Mouse (Mus musculus): ENCODE results near the gene Sumo2. TPM values are rescaled to one million over a fixed set of nuclear protein-coding genes. Genes with fewer than 3 reads are reported as not detected.
"Not testable (repeated sequence)": the region's sequence is repeated elsewhere in the genome, so short reads cannot be mapped to it uniquely, and the experiment has no call there.

Sumo2 gene
- total RNA-seq, 2 experiments from 2014 or later: 217 to 251 TPM

GRCm38 (mm10) chr11:115490441-115491355, 45.4 kb downstream of the Sumo2 start:
- intact Hi-C loops (cut with DNase I): loop anchor here (5.0 kb wide), 1 partner anchor 112 kb away; the partner anchor contains the start of genes Gga3 and Mrps7

GRCm38 (mm10) chr11:115488551-115489104, 47.4 kb downstream of the Sumo2 start:
- no peak for DNase-seq
- intact Hi-C loops (cut with DNase I): loop anchor here (10.0 kb wide), 1 partner anchor 346 kb away; no protein-coding TSS in a partner anchor

More at GRCm38 (mm10) chr11:115490441-115491355, 45.4 kb downstream of the Sumo2 start:
- DNase-seq: no peak

- DNase-seq: no peak
- intact Hi-C loops (cut with DNase I): loop anchor here (10.0 kb wide), 1 partner anchor 350 kb away; no protein-coding TSS in a partner anchor
These were observed 50.9 kb downstream of the Sumo2 start for GRCm38 (mm10) chr11:115485155-115485554.

- DNase-seq: peak; percentile 78 to 87
- intact Hi-C loops (cut with DNase I): loop anchor here (1.0 to 10.0 kb wide), 3 partner anchors 55 to 351 kb away; no protein-coding TSS in a partner anchor
These were observed 52.4 kb downstream of the Sumo2 start for GRCm38 (mm10) chr11:115483726-115484125.

GRCm38 (mm10) chr11:115483278-115483677, 52.8 kb downstream of the Sumo2 start:
- DNase-seq: no peak
- intact Hi-C loops (cut with DNase I): loop anchor here (1.0 to 10.0 kb wide), 3 partner anchors 55 to 352 kb away; no protein-coding TSS in a partner anchor

- intact Hi-C loops (cut with DNase I): loop anchor here (5.0 to 10.0 kb wide), 2 partner anchors 231 to 353 kb away; no protein-coding TSS in a partner anchor
- no peak for DNase-seq
These were observed 54.4 kb downstream of the Sumo2 start for GRCm38 (mm10) chr11:115481553-115482259.

- DNase-seq: no peak
- intact Hi-C loops (cut with DNase I): no loop called here
These were observed 57.7 kb downstream of the Sumo2 start for GRCm38 (mm10) chr11:115478296-115478938.

- intact Hi-C loops (cut with DNase I); DNase-seq: not testable (repeated sequence)
These were observed 58.7 kb downstream of the Sumo2 start for GRCm38 (mm10) chr11:115477388-115477787.

GRCm38 (mm10) chr11:115476630-115477029, 59.4 kb downstream of the Sumo2 start:
- intact Hi-C loops (cut with DNase I); DNase-seq: not testable (repeated sequence)

GRCm38 (mm10) chr11:115475758-115476237, 60.3 kb downstream of the Sumo2 start:
- intact Hi-C loops (cut with DNase I): loop anchor here (2.0 kb wide), 1 partner anchor 47 kb away; no protein-coding TSS in a partner anchor

GRCm38 (mm10) chr11:115475025-115475757, 60.9 kb downstream of the Sumo2 start, which contains the start of gene Armc7:
Armc7 (plus strand) TSS chr11:115475667.
- peak; percentile 96 to 98 for DNase-seq
- intact Hi-C loops (cut with DNase I): loop anchor here (2.0 kb wide), 1 partner anchor 46 kb away; no protein-coding TSS in a partner anchor

More at GRCm38 (mm10) chr11:115475758-115476237, 60.3 kb downstream of the Sumo2 start:
- DNase-seq: no peak

GRCm38 (mm10) chr11:115473626-115474275, 62.3 kb downstream of the Sumo2 start:
- DNase-seq: peak; percentile 95 to 96
- intact Hi-C loops (cut with DNase I): loop anchor here (1.0 to 2.0 kb wide), 3 partner anchors 15 to 114 kb away; no protein-coding TSS in a partner anchor

Other genes with a start within 250 kb of the Sumo2 start
- 1 to 10 TPM in 1 of 2 experiments, under 1 TPM in 1; 0.89 to 1.2 TPM for gene Fads6, start 238.6 kb downstream of the Sumo2 start, total RNA-seq (2021)
- gene Otop2, start 229.1 kb downstream of the Sumo2 start, total RNA-seq (2021): not detected
- under 1 TPM; 0.07 to 0.12 TPM for gene Ush1g, start 214.2 kb downstream of the Sumo2 start, total RNA-seq (2021)
- gene Otop3, start 201.5 kb downstream of the Sumo2 start, total RNA-seq (2021): not detected
- 1 to 10 TPM; 6.9 to 7.1 TPM for gene Hid1, start 168.5 kb downstream of the Sumo2 start, total RNA-seq (2021)
- gene Cdr2l, start 154.4 kb downstream of the Sumo2 start, total RNA-seq (2021): 10 to 100 TPM; 13.9 to 16.8 TPM
- gene Mrpl58, start 132.5 kb downstream of the Sumo2 start, total RNA-seq (2021): 100 to 1,000 TPM; 144 to 150 TPM
- 1,000 to 10,000 TPM; 1,980 to 2,006 TPM for gene Atp5h, start 116.3 kb downstream of the Sumo2 start, total RNA-seq (2021)
- 10 to 100 TPM; 22.7 to 26.7 TPM for gene Kctd2, start 116.1 kb downstream of the Sumo2 start, total RNA-seq (2021)
- not detected for gene Trim80, start 95.7 kb downstream of the Sumo2 start, total RNA-seq (2021)
- under 1 TPM; 0.15 to 0.57 TPM for gene Slc16a5, start 73.8 kb downstream of the Sumo2 start, total RNA-seq (2021)
- gene Armc7, start 60.6 kb downstream of the Sumo2 start, total RNA-seq (2021): 1 to 10 TPM; 2.3 to 2.6 TPM
- 10 to 100 TPM; 24.6 to 26.7 TPM for gene Nt5c, start 44.4 kb downstream of the Sumo2 start, total RNA-seq (2021)
- gene Jpt1, start 21.9 kb downstream of the Sumo2 start, total RNA-seq (2021): 100 to 1,000 TPM; 338 to 393 TPM
- 10 to 100 TPM; 27.0 to 28.1 TPM for gene Nup85, start 28.2 kb upstream of the Sumo2 start, total RNA-seq (2021)
- 10 to 100 TPM; 60.2 to 72.5 TPM for gene Mrps7, start 67.6 kb upstream of the Sumo2 start, total RNA-seq (2021)
- gene Gga3, start 67.8 kb upstream of the Sumo2 start, total RNA-seq (2021): 10 to 100 TPM; 17.9 to 21.0 TPM
- 10 to 100 TPM; 37.6 to 38.8 TPM for gene Mif4gd, start 76.7 kb upstream of the Sumo2 start, total RNA-seq (2021)
- 10 to 100 TPM; 40.3 to 41.1 TPM for gene Slc25a19, start 92.0 kb upstream of the Sumo2 start, total RNA-seq (2021)
- gene Grb2, start 172.3 kb upstream of the Sumo2 start, total RNA-seq (2021): 100 to 1,000 TPM; 122 to 144 TPM
- gene Tmem94, start 229.2 kb upstream of the Sumo2 start, total RNA-seq (2021): 100 to 1,000 TPM; 106 to 116 TPM

All from heart, postnatal 10 days (tissue).